Mouse (Mus musculus): Measurements from ENCODE around the gene Dgkz. TPM values are rescaled to one million over a fixed set of nuclear protein-coding genes. Genes with fewer than 3 reads are reported as not detected.

The Dgkz gene
- polyA plus RNA-seq, 1 experiment: not detected

DNA sequence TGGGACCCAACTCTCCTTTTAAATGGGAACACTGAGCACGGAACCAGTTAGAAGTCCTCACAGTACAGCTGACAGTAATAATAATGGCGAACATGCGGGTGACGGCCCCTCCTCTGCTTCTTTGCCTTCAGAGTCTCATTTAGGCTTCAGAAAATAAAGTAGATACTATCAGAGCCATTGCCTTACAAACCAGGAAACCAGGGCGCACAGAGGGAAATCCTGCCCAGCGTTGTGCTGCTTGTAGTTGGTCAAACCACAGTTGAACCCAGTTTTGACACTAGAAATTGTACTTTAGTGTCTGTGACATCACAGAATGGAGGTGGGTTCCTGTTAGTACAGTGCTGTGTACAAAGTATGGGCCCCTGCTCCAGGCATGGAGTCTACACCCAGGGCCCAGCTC is 38.6 kb upstream of the Dgkz start:
- no peak overlapping the region for H3K27ac ChIP-seq (ENCODE audit: insufficient read depth, low read depth, low read length)
- H3K4me1 ChIP-seq (ENCODE audit: control insufficient read depth, insufficient read depth, low read length): peaks cover 21% of the 10 kb centered on the region
- TF ChIP-seq CTCF (IDR thresholded peaks at IDR 0.05; ENCODE audit: insufficient read depth, low read depth, low read length) (no peak), POLR2A (IDR thresholded peaks at IDR 0.05; ENCODE audit: insufficient read depth, low read depth, low read length) (no peak)
- no peak overlapping the region for H3K4me3 ChIP-seq (ENCODE audit: insufficient read depth, low read depth, low read length)
- WGBS: 79% methylated on average over 6 of the region's 6 CpGs

DNA sequence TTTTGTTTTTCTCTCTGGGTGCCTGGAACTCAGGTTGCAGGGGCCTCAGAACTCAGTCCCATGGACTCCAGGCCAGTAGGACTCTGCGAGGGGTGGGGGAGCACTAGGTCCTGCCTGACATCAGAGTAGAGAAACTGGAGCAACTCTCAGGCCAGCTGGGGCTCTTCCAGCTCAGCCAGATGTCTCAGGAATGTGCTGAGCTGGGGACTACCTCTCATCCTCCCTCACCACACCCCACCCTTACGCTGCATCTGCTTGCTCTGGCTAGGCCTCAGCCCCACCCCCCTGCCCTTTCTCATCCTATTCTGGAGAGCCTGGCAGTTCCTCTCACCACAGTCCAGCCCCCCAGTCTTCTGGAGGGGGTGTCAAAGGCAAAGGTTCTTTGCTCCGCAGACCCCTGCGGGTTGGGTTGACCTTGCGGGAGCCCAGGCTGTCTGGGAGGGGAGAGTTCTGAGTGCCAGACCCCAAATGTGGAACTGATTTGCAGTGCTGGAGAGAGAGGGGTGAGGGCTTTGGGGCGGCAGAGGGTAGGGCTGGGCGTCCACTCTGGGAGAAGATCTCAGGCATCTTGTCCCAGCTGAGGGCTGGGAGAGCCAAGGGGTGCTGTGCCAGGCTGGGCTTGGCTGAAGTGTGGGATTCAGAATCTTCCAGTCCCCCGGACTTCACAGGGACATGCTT is 37.2 kb upstream of the Dgkz start:
- Histone ChIP-seq H3K4me3 (ENCODE audit: insufficient read depth, low read depth, low read length) (no peak overlapping the region), H3K27ac (ENCODE audit: insufficient read depth, low read depth, low read length) (no peak overlapping the region), H3K4me1 (ENCODE audit: control insufficient read depth, insufficient read depth, low read length) (peaks cover 27% of the 10 kb centered on the region)
- WGBS: 75% methylated on average over 8 of the region's 8 CpGs
- TF ChIP-seq POLR2A (IDR thresholded peaks at IDR 0.05; ENCODE audit: insufficient read depth, low read depth, low read length): no peak
- TF ChIP-seq CTCF (IDR thresholded peaks at IDR 0.05; ENCODE audit: insufficient read depth, low read depth, low read length): no peak

DNA sequence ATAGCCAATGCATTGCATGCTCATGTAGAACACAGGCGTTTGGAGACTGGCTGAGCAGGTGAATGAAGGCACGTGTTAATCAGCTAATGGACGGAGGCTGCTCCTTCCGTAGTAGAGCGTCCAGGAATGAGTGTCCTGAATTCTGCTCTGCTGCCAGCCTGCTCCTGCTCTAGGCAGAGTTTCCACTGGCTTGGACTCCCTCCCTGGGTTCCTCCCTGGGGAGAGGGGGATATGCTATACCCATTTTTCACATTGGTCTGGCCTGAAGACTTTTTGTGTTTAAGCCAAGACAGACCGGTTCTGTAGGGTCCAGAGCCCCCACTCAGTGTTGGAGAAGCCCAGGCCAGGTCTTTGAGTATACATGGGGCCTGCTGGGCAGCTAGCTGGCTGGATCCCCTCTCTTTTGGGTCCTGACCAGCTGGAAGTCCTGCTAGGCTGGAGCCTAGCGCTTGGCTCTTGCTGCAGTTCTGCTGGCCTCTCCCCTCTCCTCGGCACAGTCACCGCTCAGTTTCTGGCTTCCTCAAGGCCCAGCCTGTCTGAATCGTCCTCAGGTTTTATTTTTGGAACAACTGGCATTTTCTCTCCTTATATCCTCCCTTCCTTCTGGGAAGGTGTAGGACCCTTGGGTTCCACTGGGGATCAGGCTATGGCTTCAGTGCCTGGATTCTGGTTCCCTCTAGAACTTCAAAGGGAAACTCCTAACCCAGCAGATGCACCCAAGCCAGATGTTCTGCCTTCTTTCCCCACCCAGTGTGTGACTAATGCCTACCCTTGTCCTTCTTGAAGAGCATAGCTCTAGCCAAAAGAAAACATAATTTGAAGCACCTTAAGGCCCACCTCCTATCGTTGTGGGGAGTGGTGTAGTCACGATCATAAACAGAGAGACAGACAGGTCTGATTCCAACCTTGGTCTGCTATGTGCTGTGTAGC is 36.0 kb upstream of the Dgkz start:
- Histone ChIP-seq H3K4me3 (ENCODE audit: insufficient read depth, low read depth, low read length) (no peak overlapping the region), H3K4me1 (ENCODE audit: control insufficient read depth, insufficient read depth, low read length) (peaks cover 31% of the 10 kb centered on the region), H3K27ac (ENCODE audit: insufficient read depth, low read depth, low read length) (no peak overlapping the region)
- TF ChIP-seq POLR2A (IDR thresholded peaks at IDR 0.05; ENCODE audit: insufficient read depth, low read depth, low read length) (no peak), CTCF (IDR thresholded peaks at IDR 0.05; ENCODE audit: insufficient read depth, low read depth, low read length) (no peak)
- 64% methylated on average over 12 of the region's 12 CpGs for WGBS

DNA sequence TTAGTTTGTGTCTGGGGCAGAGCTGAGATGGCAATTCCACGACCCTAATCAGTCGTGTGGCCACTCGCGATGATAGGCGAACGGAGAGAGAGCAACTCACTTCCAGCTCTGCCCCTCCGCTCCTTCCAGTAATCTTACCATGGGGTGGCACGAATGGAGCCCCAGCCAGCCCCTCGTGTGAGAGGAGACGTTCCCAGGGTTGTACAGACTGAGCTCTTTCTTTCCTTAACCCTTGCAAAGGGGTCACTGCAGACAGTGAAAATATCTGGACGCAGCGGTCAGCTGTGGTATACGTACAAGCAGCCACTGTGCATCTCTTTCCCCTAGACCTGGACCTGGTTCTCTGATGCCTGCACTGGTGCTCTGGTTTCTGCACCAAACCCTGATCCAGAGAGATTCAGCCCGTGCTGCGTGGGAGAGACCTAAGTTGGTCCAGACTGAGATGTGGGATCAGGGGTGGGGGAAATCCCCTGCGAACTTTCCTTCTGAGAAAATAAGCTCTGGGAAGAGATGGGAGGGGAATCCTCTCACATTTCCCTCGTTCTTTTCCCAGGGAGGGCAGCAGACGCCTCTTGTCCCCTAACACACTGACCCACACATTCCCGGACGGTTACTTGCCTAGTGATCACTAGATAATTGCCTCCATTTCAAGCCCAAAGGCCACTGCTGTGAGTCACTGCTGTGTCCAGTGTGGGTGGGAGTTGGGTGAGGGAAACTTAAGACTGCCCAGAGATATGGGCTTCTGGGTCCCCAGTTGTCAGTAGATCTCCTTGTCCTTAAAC is 33.1 kb upstream of the Dgkz start:
- Histone ChIP-seq H3K27ac (ENCODE audit: insufficient read depth, low read depth, low read length) (peak overlapping the region; percentile 88), H3K4me1 (ENCODE audit: control insufficient read depth, insufficient read depth, low read length) (peaks cover 38% of the 10 kb centered on the region), H3K4me3 (ENCODE audit: insufficient read depth, low read depth, low read length) (peak overlapping the region; percentile 61)
- TF ChIP-seq CTCF (IDR thresholded peaks at IDR 0.05; ENCODE audit: insufficient read depth, low read depth, low read length): no peak
- no peak for TF ChIP-seq POLR2A (IDR thresholded peaks at IDR 0.05; ENCODE audit: insufficient read depth, low read depth, low read length)
- 1% methylated on average over 20 of the region's 20 CpGs for WGBS

DNA sequence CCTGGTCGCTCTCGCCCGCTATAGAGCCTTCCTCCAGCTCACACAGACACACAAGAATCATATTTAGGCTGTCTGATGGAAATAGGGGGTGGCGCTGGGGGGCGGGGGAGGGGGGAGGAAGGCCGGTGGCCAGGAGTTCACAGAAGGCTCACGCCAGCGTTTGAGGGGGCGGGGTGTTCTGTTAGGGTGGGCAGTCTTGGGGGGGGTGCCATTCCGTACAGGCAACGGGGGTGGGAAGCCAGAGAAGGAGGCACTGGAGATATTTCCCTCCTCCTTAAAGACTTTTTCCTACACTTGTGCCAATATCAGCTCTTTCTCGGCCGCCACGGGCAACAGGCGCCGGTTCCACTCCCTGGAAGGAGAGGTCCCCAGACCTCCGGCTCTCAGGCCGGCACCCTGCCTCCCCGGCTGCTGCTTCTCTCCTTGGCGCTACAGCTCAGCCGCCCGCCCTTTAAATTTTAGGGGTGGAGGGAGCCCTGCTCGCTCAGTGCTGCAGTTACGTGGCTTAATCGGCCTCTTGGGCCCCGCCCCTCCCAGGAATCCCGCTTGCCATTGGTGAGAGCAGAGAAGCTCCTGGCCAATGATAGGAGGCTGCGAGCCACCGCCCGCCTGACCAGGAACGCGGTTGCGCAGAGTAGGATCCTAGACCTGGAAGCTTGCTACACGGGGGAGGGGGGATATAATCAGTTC is 32.4 kb upstream of the Dgkz start:
- H3K27ac ChIP-seq (ENCODE audit: insufficient read depth, low read depth, low read length): peak overlapping the region; percentile 88
- peaks cover 34% of the 10 kb centered on the region for H3K4me1 ChIP-seq (ENCODE audit: control insufficient read depth, insufficient read depth, low read length)
- TF ChIP-seq CTCF (IDR thresholded peaks at IDR 0.05; ENCODE audit: insufficient read depth, low read depth, low read length) (no peak), POLR2A (IDR thresholded peaks at IDR 0.05; ENCODE audit: insufficient read depth, low read depth, low read length) (peak; percentile 92)
- WGBS: under 1% methylated on average over 34 of the region's 34 CpGs
- H3K4me3 ChIP-seq (ENCODE audit: insufficient read depth, low read depth, low read length): peak overlapping the region; percentile 61

DNA sequence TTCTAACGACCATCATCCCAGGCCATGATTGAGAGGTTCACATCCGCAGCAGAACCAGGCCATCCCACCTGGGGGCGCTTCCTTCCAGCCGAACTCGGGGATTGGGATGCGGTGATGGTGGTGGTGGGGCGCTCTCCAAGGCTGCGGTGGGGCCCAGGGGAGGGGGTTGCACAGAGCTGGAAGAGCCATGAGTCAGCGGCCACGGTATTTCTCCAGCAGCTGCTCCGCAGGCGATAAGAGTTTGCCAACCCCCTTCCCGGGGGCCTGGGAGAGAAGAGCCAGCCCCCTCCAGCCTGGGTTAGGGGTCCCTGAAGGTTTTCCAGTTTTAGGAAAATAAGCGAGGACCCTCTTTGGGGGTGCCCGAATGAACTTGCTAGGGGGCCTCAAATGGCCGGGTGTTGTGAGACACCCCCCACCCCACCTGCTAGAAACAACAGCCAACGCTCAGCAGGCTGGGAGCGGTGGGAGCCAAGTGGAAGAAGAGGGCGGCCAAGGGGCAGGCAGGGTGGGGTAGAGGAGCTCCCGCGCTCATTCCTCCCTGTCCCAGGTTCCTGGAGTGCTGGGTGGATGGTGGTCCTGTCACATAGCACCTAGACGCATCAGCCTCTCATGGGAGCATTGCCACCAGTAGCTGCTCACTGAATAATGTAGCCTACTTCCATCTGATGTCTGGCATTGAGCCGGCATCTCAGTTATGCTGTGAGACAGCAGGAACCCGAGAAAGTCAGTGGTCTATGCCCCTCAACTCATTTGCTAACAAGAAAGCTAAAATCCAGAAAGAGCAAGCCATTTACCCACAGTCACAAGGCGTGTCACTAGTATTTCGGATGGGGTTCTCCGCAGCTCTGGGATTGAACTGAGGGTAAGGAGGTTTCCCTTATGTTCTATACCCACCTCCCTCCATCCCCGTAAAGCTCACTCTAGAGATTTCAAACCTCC is 31.6 kb upstream of the Dgkz start:
- Histone ChIP-seq H3K27ac (ENCODE audit: insufficient read depth, low read depth, low read length) (peak overlapping the region; percentile 63), H3K4me1 (ENCODE audit: control insufficient read depth, insufficient read depth, low read length) (peaks cover 29% of the 10 kb centered on the region), H3K4me3 (ENCODE audit: insufficient read depth, low read depth, low read length) (peak overlapping the region; percentile 33)
- 2% methylated on average over 28 of the region's 28 CpGs for WGBS
- no peak for TF ChIP-seq POLR2A (IDR thresholded peaks at IDR 0.05; ENCODE audit: insufficient read depth, low read depth, low read length)
- TF ChIP-seq CTCF (IDR thresholded peaks at IDR 0.05; ENCODE audit: insufficient read depth, low read depth, low read length): peak; percentile 57; the same call in 1 of the 2 replicates

DNA sequence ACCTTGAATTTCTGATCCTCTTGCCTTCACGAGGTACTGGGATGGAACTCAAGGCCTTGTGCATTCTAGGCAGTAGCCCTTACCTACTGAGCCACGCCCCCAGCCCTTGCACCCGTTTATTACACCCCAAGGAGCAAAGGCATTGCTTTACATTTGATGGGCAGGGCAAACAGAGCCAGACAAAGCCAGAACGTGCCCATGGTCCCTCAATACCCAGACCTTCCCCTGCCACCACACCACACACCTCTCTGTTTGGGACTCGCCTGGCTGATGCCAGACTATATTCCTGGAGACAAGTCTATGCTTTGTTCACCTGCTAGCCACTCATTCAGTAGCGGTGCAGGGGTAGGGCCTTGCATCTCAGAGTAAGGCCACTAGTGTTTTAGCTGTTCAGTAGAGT is 30.8 kb upstream of the Dgkz start:
- peak overlapping the region; percentile 12; the same call in 1 of the 2 replicates for H3K27ac ChIP-seq (ENCODE audit: insufficient read depth, low read depth, low read length)
- no peak overlapping the region for H3K4me3 ChIP-seq (ENCODE audit: insufficient read depth, low read depth, low read length)
- 62% methylated on average over 6 of the region's 6 CpGs for WGBS
- TF ChIP-seq CTCF (IDR thresholded peaks at IDR 0.05; ENCODE audit: insufficient read depth, low read depth, low read length) (no peak), POLR2A (IDR thresholded peaks at IDR 0.05; ENCODE audit: insufficient read depth, low read depth, low read length) (no peak)
- H3K4me1 ChIP-seq (ENCODE audit: control insufficient read depth, insufficient read depth, low read length): peaks cover 26% of the 10 kb centered on the region
